ENCODE assay signal across 12 mouse cellular contexts in the genomic region with DNA sequence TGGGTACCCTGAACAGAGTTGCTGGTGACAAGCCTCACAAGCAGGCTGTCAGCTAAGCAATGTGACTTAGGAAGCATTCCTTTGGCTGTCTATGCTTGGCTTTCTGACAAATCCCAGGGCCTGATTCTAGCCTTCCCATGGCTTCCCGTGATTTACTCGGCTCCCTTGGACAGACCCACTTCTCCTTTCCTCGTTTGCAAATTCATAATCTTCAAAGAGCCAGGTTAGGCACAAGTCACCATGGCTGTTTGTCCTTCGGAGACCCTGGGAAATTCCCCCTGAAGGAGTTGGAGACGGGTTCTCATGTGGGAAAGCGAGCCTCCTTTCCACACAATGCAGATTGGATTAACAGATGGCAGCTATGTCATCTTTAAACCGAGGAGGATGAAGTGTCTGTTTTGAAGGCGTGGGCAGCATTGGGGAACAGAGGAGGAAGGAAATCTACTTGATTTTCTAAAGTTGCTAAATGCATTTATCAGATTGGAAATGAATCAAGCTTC. TPM values are rescaled to one million over a fixed set of nuclear protein-coding genes. Genes with fewer than 3 reads are reported as not detected.
DNase-seq lines count a peak whose midpoint lies in the region; ATAC-seq and TF ChIP-seq lines count a peak whose summit lies in the region.
"Had no signal": no experiment of that assay in that cellular context is flagged by ENCODE, and none has a peak within 500 bp of the region (broad histone marks: within the 10 kb centered on the region; RNA-seq: fewer than 3 reads in every experiment).

No protein-coding gene starts in this region.

- H3K27me3 ChIP-seq in kidney, adult 2 months (replicated peaks; ENCODE audit: control insufficient read depth, insufficient read depth, low read length) = no peaks in the 10 kb centered on the region
- no peaks in the 10 kb centered on the region for H3K27me3 ChIP-seq in heart, embryonic 15.5 days
- no peaks in the 10 kb centered on the region for H3K27me3 ChIP-seq in limb, embryonic 10.5 days (ENCODE audit: low read depth, poor library complexity, severe bottlenecking)

- DNase-seq in kidney, adult 2 months = peak; percentile 25
- DNase-seq in kidney, adult 9 months = no peak
- DNase-seq in right cerebral cortex, postnatal 25 days = peak; percentile 32
- DNase-seq in right cerebral cortex, postnatal 14 days = no peak
- DNase-seq in testis, postnatal 10 days (ENCODE audit: low spot score) = no peak
- DNase-seq in limb, embryonic 10.5 days (ENCODE audit: low spot score) = no peak
- DNase-seq: cerebellum, adult 9-11 months; gastrocnemius, postnatal 36 days; left cerebral cortex, postnatal 4 days had no signal

- TF ChIP-seq POLR2A in kidney, adult 2 months (IDR thresholded peaks at IDR 0.05; ENCODE audit: low read depth, low read length) = no peak

- no peaks in the 10 kb centered on the region for H3K4me1 ChIP-seq in kidney, adult 2 months (ENCODE audit: control insufficient read depth, insufficient read depth, low read length)
- peaks cover 12% of the 10 kb centered on the region for H3K4me1 ChIP-seq in heart, embryonic 15.5 days (replicated peaks)
- peaks cover 7% of the 10 kb centered on the region for H3K4me1 ChIP-seq in limb, embryonic 10.5 days

- H3K4me3 ChIP-seq in kidney, adult 2 months (ENCODE audit: insufficient read depth, low read depth, low read length) = no peak overlapping the region
- H3K4me3 ChIP-seq in heart, embryonic 15.5 days = no peak overlapping the region
- no peak overlapping the region for H3K4me3 ChIP-seq in limb, embryonic 10.5 days
- H3K4me3 ChIP-seq: erythroblast, embryonic 14.5 days had no signal

- H3K9ac ChIP-seq in heart, embryonic 15.5 days = no peak overlapping the region

- ATAC-seq in heart, embryonic 15.5 days (replicated peaks; ENCODE audit: insufficient number of reproducible peaks, insufficient read depth, low FRiP score, low read depth) = peak; percentile 75

- no peak for TF ChIP-seq CTCF in kidney, adult 2 months (conservative IDR thresholded peaks at IDR 0.05; ENCODE audit: insufficient read depth, insufficient read length, low read depth, low read length)

- no peak overlapping the region for H3K27ac ChIP-seq in kidney, adult 2 months (ENCODE audit: insufficient read depth, low read depth, low read length)
- peak overlapping the region; percentile 79 for H3K27ac ChIP-seq in heart, embryonic 15.5 days
- H3K27ac ChIP-seq in limb, embryonic 10.5 days = no peak overlapping the region

- 32% methylated on average over 8 of the region's 8 CpGs for WGBS in kidney, adult 2 months
- WGBS in heart, embryonic 15.5 days = 16% methylated on average over 8 of the region's 8 CpGs
- 61% methylated on average over 8 of the region's 8 CpGs for WGBS in limb, embryonic 10.5 days

- no peaks in the 10 kb centered on the region for H3K9me3 ChIP-seq in heart, embryonic 15.5 days (replicated peaks)
- no peaks in the 10 kb centered on the region for H3K9me3 ChIP-seq in limb, embryonic 10.5 days (replicated peaks)

- peak overlapping the region; percentile 39; the same call in 1 of the 2 replicates for H3K4me2 ChIP-seq in heart, embryonic 15.5 days

- H3K36me3 ChIP-seq in kidney, adult 2 months (ENCODE audit: control insufficient read depth, insufficient read depth, low read length) = no peaks in the 10 kb centered on the region
- H3K36me3 ChIP-seq in heart, embryonic 15.5 days = no peaks in the 10 kb centered on the region
- no peaks in the 10 kb centered on the region for H3K36me3 ChIP-seq in limb, embryonic 10.5 days

RNA-seq across cellular contexts. Expression of a gene that starts 8.2 kb away (rescaled TPM):
- 111 and 114 TPM in 2 replicates for polyA plus RNA-seq in kidney, adult 2 months (2012; rRNA removed)
- 182 and 204 TPM in 2 replicates for polyA plus RNA-seq in heart, embryonic 15.5 days (2015; fragmentation: Nextera tagmentation; extraction: Ambion mirVana)
- polyA plus RNA-seq in limb, embryonic 10.5 days (2016; fragmentation: Nextera tagmentation; extraction: Ambion mirVana) = 23.6 and 29.4 TPM in 2 replicates
- polyA plus RNA-seq: erythroblast, embryonic 14.5 days had no signal

RNA-seq across cellular contexts. Expression of a gene that starts 8.3 kb away (rescaled TPM):
- polyA plus RNA-seq in kidney, adult 2 months (2012; rRNA removed) = 0.44 and 0.77 TPM in 2 replicates
- 0.25 and 0.30 TPM in 2 replicates for polyA plus RNA-seq in heart, embryonic 15.5 days (2015; fragmentation: Nextera tagmentation; extraction: Ambion mirVana)
- polyA plus RNA-seq in limb, embryonic 10.5 days (2016; fragmentation: Nextera tagmentation; extraction: Ambion mirVana) = 0.06 TPM in 1 of 2 replicates, not detected in the other
- polyA plus RNA-seq: erythroblast, embryonic 14.5 days had no signal

RNA-seq across cellular contexts. Expression of a gene that starts 31.2 kb away (rescaled TPM):
- polyA plus RNA-seq in kidney, adult 2 months (2012; rRNA removed) = 0.02 TPM in 1 of 2 replicates, not detected in the other
- polyA plus RNA-seq in heart, embryonic 15.5 days (2015; fragmentation: Nextera tagmentation; extraction: Ambion mirVana) = not detected in 2 replicates
- polyA plus RNA-seq in limb, embryonic 10.5 days (2016; fragmentation: Nextera tagmentation; extraction: Ambion mirVana) = not detected in 2 replicates
- polyA plus RNA-seq: erythroblast, embryonic 14.5 days; kidney, embryonic 14.5 days had no signal

RNA-seq across cellular contexts. Expression of a gene that starts 52.1 kb away (rescaled TPM):
- polyA plus RNA-seq in kidney, adult 2 months (2012; rRNA removed) = 3.4 and 4.4 TPM in 2 replicates
- 0.10 and 0.44 TPM in 2 replicates for polyA plus RNA-seq in heart, embryonic 15.5 days (2015; fragmentation: Nextera tagmentation; extraction: Ambion mirVana)
- polyA plus RNA-seq in limb, embryonic 10.5 days (2016; fragmentation: Nextera tagmentation; extraction: Ambion mirVana) = 0.67 and 2.4 TPM in 2 replicates
- polyA plus RNA-seq: erythroblast, embryonic 14.5 days had no signal

Comparison
In these comparisons a context has a peak if more than half of its experiments do, and no peak if none do; other contexts are left out.
1. DNase-seq: peak in kidney, adult 2 months (single experiment) and right cerebral cortex, postnatal 25 days (single experiment); none in kidney, adult 9 months (single experiment), right cerebral cortex, postnatal 14 days (single experiment), testis, postnatal 10 days (single experiment) and limb, embryonic 10.5 days (single experiment).